Mouse (Mus musculus) midbrain, embryonic 10.5 days (tissue): ENCODE data around the gene Tsen54. TPM values are rescaled to one million over a fixed set of nuclear protein-coding genes. Genes with fewer than 3 reads are reported as not detected.

Experiments used
- DNase-seq: peaks from one replicate; pipeline ENCODE4 v3.0.0-alpha.2; 2017; ENCODE audit warnings: low spot score
- H3K27ac ChIP-seq: fragments of 300-500 bp; sonication (generic); replicated peaks from 2 replicates; pipeline ENCODE4 v1.5.1; 2016; ENCODE audit warnings: mild to moderate bottlenecking
- H3K27me3 ChIP-seq: fragments of 300-500 bp; sonication (generic); 2 replicates; pipeline ENCODE4 v1.6.1; 2016; ENCODE audit warnings: low read depth, mild to moderate bottlenecking; ENCODE audit not compliant: poor library complexity, severe bottlenecking
- H3K36me3 ChIP-seq: fragments of 300-500 bp; sonication (generic); 2 replicates; pipeline ENCODE4 v1.6.1; 2016; ENCODE audit warnings: mild to moderate bottlenecking, moderate library complexity
- H3K4me1 ChIP-seq: fragments of 300-500 bp; sonication (generic); 2 replicates; pipeline ENCODE4 v1.6.1; 2016
- H3K4me3 ChIP-seq: fragments of 300-500 bp; sonication (generic); 2 replicates; pipeline ENCODE4 v1.5.1; 2016; ENCODE audit warnings: mild to moderate bottlenecking, moderate library complexity
- H3K9me3 ChIP-seq: fragments of 300-500 bp; sonication (generic); replicated peaks from 2 replicates; pipeline ENCODE4 v1.6.1; 2016; ENCODE audit warnings: mild to moderate bottlenecking
- WGBS: fragments of 180-500 bp; shearing (Covaris S2); methylation state at CpG from one replicate; pipeline ENCODE4 v1.1.7; 2016; 5-methylcytosine and 5-hydroxymethylcytosine counted together
- polyA plus RNA-seq: library from polyadenylated mRNA; unstranded; fragments of >200 nt; fragmentation: Nextera tagmentation; extraction: Ambion mirVana; gene quantifications from 2 replicates; pipeline ENCODE4 v1.2.1, GENCODE M21; 2016

The Tsen54 gene
- polyA plus RNA-seq, 1 experiment from 2014 or later: 39.7 TPM

DNA sequence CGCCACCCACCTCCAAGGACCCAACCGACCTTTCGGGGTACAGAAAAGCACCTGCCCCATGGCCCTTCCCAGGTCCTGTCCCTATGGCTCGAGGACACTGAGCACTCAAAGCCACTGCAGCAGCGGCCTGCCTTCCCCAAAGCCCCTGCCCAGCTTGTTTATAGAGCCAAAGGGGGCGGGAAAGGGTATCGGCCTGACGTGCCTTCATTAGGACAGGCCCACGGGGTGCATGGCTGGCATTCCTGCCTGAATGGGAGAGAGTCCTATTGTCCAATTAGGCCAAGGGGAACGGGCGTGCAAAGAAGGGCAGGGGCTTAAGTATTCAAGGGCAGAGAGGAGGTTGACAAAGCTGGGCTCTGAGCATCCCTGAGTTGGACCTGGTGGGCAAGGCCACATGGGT is 6.6 kb upstream of the Tsen54 start:
- peaks cover 88% of the 10 kb centered on the region for H3K36me3 ChIP-seq
- H3K9me3 ChIP-seq: no peaks in the 10 kb centered on the region
- WGBS: 71% methylated on average over 11 of the region's 11 CpGs
- H3K27ac ChIP-seq: peak overlapping the region; percentile 63
- DNase-seq: no peak
- no peaks in the 10 kb centered on the region for H3K27me3 ChIP-seq
- peaks cover 60% of the 10 kb centered on the region for H3K4me1 ChIP-seq
- peak overlapping the region; percentile 12; the same call in 1 of the 2 replicates for H3K4me3 ChIP-seq

DNA sequence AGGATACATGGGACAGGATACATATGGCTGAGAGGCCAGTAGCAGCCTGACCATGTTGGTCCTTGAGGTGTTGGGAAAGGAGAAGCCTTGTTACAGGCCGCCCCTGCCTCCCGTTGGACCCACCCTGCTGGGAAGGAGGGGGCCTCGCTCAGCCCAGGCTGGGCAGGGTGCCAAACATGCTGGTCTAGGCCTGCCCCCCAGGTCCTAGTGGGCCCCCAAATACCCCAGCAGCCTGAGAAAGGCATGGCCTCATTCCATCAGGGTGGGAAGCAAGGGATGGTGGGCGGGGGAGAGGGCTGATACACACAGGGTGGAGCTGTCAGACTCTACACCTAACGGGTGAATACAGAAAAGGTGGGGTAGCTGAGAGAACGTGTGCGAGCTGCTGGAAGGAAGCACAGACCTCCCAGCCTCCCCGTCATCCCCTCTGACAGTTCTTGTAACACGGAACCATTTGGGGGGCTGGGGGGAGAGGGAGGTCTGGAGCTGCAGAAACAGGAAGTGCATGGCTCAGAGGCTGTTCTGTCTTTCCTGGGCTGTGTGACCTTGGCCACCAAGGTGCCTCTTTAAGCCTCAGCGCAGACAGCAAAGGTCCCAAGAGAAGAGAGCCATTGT is 5.7 kb upstream of the Tsen54 start:
- DNase-seq: no peak
- peaks cover 62% of the 10 kb centered on the region for H3K4me1 ChIP-seq
- H3K27ac ChIP-seq: peak overlapping the region; percentile 63; the same call in 1 of the 2 replicates
- no peaks in the 10 kb centered on the region for H3K27me3 ChIP-seq
- H3K9me3 ChIP-seq: no peaks in the 10 kb centered on the region
- H3K36me3 ChIP-seq: peaks cover 79% of the 10 kb centered on the region
- 78% methylated on average over 10 of the region's 10 CpGs for WGBS
- peak overlapping the region; percentile 16; the same call in 1 of the 2 replicates for H3K4me3 ChIP-seq

DNA sequence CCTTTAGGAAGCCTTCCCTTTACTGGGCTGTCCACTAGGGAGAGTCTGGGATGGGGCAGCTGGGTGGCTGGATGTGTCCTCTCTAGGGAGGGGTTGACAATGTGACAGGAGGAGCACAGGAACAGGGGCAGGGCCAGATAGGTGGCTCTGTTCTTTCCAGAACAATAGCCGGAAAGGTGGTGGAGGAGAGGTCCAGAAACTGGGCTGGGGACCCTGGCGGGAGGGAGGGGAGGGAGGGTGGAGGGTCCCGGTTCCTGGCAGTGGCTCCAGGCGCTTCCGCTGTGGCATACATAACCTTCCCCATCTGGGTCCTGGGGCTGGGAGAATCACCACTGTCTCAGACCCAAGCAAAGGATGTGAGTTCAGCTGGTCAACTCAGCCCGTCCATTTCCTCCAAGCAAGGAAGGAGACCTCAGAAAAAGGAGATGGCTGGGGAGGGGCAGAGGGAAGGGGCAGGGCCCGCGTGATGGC is 5.2 kb upstream of the Tsen54 start:
- 72% methylated on average over 8 of the region's 8 CpGs for WGBS
- Histone ChIP-seq H3K9me3 (no peaks in the 10 kb centered on the region), H3K4me1 (peaks cover 66% of the 10 kb centered on the region), H3K27ac (peak overlapping the region; percentile 63), H3K4me3 (no peak overlapping the region), H3K36me3 (peaks cover 74% of the 10 kb centered on the region), H3K27me3 (no peaks in the 10 kb centered on the region)
- DNase-seq: no peak

DNA sequence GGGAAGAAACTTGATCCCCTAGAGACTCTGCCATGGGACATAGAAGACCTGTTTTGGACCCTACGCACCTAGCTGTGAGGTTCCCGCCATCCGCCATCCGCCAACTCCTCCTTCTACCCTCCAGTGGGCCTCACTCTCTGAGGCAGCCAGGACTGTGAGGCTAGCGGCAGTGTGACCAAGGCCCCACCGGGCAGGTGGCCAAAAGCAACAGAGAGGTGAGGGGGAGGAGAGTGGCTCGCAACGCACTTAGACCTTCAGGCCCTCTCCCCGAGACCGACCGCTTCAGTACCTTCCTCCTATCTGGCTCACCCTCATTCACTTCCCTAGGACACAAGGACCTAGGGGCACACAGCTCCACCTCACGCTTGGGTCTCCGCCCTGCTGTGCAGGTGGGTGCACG is 4.1 kb upstream of the Tsen54 start:
- Histone ChIP-seq H3K36me3 (peaks cover 64% of the 10 kb centered on the region), H3K9me3 (no peaks in the 10 kb centered on the region), H3K4me3 (no peak overlapping the region), H3K27ac (0 out of 2 replicates have a peak overlapping the region, but pooled peaks have one; percentile 18), H3K27me3 (no peaks in the 10 kb centered on the region), H3K4me1 (peaks cover 74% of the 10 kb centered on the region)
- DNase-seq: no peak
- WGBS: 93% methylated on average over 14 of the region's 14 CpGs

DNA sequence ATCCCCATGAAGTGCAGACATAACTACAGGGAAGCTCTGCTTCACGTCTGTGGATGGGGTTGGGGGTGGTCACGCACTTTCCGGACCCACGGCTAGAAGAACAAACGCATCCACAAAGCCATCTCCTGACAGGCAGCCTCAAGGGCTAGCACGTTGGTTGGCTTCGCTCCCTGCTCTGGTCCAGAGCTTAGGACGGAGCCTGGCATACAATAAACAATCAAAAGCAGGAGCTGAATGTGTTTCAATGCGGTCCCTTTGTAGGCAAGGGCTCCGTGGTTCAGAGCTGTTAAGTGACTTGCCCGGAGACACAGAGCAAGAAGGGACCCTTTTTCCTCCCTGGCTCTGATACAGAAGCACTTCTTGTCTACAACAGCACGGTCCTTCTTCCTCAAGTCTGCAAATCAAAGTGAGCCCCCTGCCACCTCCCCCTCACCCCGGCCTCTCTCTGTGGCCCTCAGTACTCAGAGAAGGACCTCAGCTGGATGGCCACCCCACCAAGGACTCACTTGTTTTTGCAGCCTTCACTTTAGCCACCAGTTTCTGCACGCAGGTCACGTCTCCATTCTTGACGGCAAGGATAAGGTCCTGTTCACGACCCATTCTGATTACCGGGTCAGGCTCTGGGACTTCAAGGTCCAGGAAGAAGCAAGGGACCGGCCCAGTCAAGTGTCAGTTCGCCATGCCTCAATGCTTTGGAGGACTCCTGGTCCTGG is 3.0 kb upstream of the Tsen54 start:
- 88% methylated on average over 20 of the region's 20 CpGs for WGBS
- Histone ChIP-seq H3K27me3 (no peaks in the 10 kb centered on the region), H3K4me1 (peaks cover 81% of the 10 kb centered on the region), H3K4me3 (peak overlapping the region; percentile 90), H3K9me3 (no peaks in the 10 kb centered on the region), H3K27ac (no peak overlapping the region), H3K36me3 (peaks cover 58% of the 10 kb centered on the region)
- no peak for DNase-seq

DNA sequence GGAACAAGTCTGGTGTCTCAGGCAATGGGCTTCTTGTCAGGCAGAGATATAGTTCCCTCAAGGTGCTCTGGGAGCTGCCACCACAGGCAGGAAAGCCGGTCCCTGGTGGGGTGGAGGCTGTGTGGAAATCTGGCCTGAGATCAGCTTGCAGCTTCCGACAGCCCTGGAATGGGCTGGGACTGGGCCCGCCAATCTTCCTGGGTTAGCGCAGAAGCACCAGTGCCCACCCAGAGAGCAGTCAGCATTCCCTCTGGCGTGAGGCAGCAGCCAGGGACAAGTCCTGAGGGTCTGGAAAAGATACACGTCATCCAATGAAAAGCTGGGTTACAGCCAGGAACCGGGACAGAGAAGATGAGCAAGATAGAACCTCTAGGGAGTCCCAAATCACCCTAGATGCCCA is 2.4 kb upstream of the Tsen54 start:
- no peaks in the 10 kb centered on the region for H3K9me3 ChIP-seq
- DNase-seq: no peak
- peaks cover 58% of the 10 kb centered on the region for H3K36me3 ChIP-seq
- H3K4me1 ChIP-seq: peaks cover 79% of the 10 kb centered on the region
- 55% methylated on average over 7 of the region's 7 CpGs for WGBS
- peak overlapping the region; percentile 90; the same call in 1 of the 2 replicates for H3K27ac ChIP-seq
- H3K27me3 ChIP-seq: no peaks in the 10 kb centered on the region
- H3K4me3 ChIP-seq: peak overlapping the region; percentile 90

DNA sequence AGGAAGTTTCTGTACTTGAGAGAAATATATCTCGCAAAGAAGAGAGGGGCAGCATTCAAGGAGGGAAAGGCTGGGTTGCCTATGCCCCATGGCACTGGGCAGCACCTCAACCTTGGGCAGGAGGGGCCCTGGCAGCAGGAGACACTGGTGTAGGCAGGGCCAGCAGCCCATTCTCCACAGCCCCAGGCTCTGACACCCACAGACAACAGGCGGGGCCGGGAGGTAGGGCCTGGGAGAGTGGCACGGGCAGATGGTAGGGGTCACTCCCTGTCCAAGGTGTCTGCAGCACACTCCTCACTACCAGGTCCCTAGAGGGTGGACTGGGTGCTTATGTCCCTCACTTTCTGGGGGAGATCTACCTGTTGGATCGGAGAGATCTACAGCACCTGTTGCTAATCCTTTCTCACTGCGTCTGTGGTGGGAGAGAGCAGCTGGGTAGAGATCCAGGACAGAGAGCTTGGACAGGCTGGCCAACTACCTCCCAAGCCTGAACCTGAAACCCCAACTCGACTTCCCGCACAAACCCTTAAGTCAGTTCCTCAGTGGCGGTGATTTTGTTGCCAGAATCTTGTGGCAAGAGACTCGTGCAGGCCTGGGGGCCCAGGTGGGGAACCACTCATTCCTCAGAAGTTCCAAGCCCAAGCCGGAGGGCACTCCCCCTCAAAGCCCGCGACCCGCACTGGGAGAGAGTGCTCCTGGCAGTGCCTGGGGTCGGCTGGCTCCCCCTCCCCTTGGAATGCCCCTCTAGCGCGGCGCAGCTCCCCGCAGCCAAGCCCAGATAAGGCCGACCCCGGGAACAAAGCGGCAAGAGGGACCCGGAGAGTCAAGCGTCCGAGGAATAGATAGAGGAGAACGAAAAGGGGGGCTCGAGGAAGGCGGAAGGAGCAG is 1.7 kb upstream of the Tsen54 start:
- Histone ChIP-seq H3K27ac (peak overlapping the region; percentile 90), H3K4me1 (peaks cover 74% of the 10 kb centered on the region), H3K4me3 (peak overlapping the region; percentile 90), H3K36me3 (peaks cover 58% of the 10 kb centered on the region), H3K27me3 (no peaks in the 10 kb centered on the region), H3K9me3 (no peaks in the 10 kb centered on the region)
- no peak for DNase-seq
- 4% methylated on average over 28 of the region's 28 CpGs for WGBS

DNA sequence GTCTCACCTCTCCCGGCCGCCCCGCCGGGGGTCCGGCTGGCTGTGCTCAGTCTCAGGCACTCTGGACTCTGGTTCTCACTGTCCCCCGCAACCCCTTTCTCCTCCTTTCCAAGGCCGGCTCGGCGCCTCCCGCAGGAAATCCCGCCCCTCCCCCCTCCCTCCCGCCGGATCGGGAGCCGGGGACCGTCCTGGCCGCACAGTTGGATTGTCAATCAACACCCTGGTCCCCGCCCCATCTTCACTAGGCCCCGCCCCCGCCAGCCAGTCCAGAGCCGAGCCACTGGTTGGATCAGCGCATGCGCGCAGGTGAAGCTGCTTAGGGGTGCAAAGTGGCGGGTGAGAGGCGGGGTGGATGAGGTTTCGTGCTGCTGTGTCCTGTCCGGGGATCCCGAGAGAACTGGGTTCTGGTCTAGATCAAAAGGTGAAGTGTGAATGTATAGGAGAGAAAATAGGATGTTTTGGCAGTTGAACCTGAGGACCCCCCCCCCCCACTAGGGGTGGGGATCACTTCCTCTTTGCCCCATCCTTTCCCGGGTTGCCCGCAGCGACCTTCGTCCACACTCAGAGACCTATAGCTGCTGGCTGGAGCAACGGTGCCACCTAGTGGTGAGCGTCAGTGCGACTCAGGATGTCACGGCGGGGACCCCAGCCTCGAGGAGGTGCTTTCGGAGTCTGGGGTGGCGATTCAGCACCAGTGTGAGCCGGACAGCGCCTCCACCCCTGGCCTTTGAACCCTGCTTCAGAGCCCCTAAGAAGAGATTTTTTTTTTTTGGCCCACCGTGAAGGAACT is 822 bp upstream of the Tsen54 start, which contains the start of gene Caskin2:
Gene Caskin2, minus strand, starts transcription at position 133 of the 790 bp plus-strand sequence.
- Histone ChIP-seq H3K4me1 (peaks cover 64% of the 10 kb centered on the region), H3K27ac (peak within 1 kb of the TSS; percentile 90), H3K9me3 (no peaks in the 10 kb centered on the region), H3K27me3 (no peaks in the 10 kb centered on the region), H3K36me3 (peaks cover 58% of the 10 kb centered on the region), H3K4me3 (peak within 1 kb of the TSS; percentile 90)
- WGBS: under 1% methylated on average over 43 of the region's 44 CpGs
- DNase-seq: peak; percentile 100

DNA sequence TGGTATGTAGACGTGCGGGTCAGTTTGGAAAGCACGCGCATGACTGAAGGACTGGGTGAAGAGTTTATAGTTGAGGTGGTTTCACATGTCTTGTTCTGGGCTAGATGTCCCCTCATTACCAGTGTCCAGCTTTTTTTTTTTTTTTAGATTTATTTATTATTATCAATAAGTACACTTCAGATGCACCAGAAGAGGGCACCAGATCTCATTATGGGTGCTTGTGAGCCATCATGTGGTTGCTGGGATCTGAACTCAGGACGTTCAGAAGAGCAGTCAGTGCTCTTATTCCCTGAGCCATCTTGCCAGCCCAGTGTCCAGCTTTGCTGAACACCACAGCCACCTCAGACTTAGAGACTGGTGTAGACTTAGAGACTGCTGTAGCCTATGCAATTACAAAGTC is 2.8 kb downstream of the Tsen54 start:
- no peaks in the 10 kb centered on the region for H3K9me3 ChIP-seq
- H3K27ac ChIP-seq: no peak overlapping the region
- H3K27me3 ChIP-seq: peaks cover 11% of the 10 kb centered on the region
- peaks cover 28% of the 10 kb centered on the region for H3K4me1 ChIP-seq
- H3K4me3 ChIP-seq: no peak overlapping the region
- 90% methylated on average over 5 of the region's 5 CpGs for WGBS
- H3K36me3 ChIP-seq: peaks cover 59% of the 10 kb centered on the region
- no peak for DNase-seq

DNA sequence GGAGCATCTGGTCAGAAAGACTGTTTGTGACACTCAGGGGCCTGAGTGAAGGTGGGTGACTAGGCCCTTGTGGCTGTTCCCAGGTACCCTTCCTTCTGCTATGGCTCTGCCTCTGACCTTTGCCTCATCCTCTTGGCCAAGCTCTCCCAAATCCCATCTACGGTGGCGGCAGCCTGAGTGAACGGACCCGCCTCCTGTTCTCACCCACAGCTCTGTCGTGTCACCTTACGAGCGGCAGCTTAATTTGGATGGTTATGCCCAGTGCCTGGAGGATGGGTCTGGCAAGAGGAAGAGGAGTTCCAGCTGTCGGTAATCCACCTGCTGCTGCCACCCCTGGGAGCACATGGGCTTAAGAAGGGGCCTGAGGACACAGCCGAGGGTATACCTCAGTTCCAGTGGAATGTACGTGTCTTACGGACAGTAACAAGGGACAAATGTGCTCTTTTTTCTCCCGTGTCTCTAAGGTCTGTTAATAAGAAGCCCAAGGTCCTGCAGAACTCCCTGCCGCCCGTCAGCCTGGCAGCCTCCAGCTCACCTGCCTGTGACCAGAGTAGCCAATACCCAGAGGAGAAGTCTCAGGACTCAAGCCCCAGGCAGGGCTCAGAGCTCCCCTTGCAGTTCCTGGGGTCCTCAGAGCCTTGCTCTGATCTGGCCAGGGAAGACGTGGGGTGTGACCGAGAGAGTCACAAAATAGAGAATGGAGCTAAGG is 5.5 kb downstream of the Tsen54 start:
- H3K27ac ChIP-seq: no peak overlapping the region
- H3K27me3 ChIP-seq: peaks cover 39% of the 10 kb centered on the region
- no peak overlapping the region for H3K4me3 ChIP-seq
- 91% methylated on average over 16 of the region's 16 CpGs for WGBS
- H3K36me3 ChIP-seq: peaks cover 66% of the 10 kb centered on the region
- H3K4me1 ChIP-seq: peaks cover 29% of the 10 kb centered on the region
- no peaks in the 10 kb centered on the region for H3K9me3 ChIP-seq
- no peak for DNase-seq

DNA sequence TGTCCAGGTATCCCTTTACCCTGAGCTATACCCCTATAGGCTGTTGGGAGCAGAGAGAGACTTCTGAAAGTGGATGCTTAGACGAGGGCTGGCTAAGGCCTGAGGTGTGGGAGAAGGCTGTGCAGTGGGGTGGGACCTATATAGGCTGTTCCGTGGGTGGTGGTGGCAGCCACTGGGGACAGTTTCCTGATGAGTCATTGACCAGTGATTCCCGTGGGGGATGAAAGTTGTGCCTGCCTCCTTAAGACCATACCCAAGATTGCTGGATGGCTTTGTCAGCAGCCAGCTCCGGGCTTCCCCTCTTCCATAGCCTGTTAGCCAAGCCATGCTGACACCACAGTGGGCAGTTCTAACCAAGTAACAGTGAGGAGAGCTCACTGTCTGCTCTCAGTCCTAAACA is 6.5 kb downstream of the Tsen54 start:
- Histone ChIP-seq H3K27me3 (peaks cover 48% of the 10 kb centered on the region), H3K9me3 (no peaks in the 10 kb centered on the region), H3K27ac (no peak overlapping the region), H3K4me1 (peaks cover 20% of the 10 kb centered on the region), H3K36me3 (peaks cover 66% of the 10 kb centered on the region), H3K4me3 (no peak overlapping the region)
- WGBS: 89% methylated on average over 4 of the region's 4 CpGs
- no peak for DNase-seq
